Mouse (Mus musculus): ENCODE measurements around the gene Krtap5-2. TPM values are rescaled to one million over a fixed set of nuclear protein-coding genes. Genes with fewer than 3 reads are reported as not detected.
"Not testable (repeated sequence)": the region's sequence is repeated elsewhere in the genome, so short reads cannot be mapped to it uniquely, and the experiment has no call there.

Krtap5-2 gene
- polyA plus RNA-seq, 1 experiment from 2014 or later = not detected

DNA sequence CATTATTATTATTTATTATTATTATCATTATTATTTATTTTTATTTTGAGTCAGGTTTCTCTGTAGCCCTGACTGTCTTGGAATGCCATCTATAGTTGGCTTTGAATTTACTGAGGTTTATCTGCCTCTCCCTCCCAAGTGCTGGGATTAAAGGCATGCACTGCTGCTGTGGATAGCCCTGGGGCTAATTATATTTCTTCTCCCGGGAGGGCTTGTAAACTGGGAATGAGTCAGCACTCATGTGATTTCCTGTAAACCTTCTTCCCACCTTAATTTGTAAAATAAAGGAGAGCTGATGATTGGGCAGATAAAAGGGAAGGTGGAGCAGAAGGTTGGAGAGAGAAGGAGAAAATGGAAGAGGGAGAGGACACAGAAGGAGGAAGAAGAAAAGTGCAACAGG, 35.1 kb downstream of the Krtap5-2 start:
- DNase-seq (ENCODE audit: low spot score) = no peak

GRCm38 (mm10) chr7:142135934-142136333, 39.9 kb downstream of the Krtap5-2 start, which contains the start of gene Gm39115:
Gene Gm39115, minus strand, starts transcription at chr7:142136034.
- DNase-seq (ENCODE audit: low spot score) = not testable (repeated sequence)

DNA sequence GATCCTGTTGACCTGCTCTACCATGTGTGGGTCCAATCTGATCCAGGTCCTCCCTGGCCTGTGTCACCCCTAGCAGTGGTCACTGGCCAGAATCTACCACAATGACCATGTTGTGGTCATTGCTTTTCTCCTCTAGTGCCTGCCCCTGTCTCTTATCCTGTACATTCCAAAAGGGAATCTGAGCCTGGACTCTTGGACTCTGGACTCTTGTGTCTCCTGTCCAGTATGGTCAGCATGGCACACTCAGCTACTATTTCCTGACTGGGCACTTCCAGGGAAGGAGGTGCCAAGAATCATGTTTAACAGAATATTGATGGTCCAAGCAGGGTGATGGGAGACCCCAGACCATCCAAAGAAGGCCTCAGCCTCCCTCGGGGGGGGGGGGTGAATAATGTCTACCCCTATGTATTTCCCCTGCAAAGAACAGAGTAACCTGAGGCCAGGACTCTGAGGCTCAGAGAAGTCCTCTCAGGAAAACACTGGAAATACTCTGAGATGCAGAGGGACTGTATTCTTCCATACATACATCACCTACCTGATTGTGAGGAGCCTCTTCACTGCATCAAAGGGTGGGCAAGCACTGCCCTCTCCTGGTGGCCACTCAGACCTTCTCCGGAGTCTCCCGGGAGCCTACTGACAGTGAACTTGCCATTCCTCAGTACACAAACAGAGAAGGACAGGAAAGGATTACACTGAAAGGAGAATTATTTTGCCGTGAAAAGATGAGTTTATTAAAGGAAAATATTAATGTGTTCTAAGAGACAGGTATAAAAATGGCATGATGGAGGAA, 41.4 kb downstream of the Krtap5-2 start:
- no peak for DNase-seq (ENCODE audit: low spot score)

DNA sequence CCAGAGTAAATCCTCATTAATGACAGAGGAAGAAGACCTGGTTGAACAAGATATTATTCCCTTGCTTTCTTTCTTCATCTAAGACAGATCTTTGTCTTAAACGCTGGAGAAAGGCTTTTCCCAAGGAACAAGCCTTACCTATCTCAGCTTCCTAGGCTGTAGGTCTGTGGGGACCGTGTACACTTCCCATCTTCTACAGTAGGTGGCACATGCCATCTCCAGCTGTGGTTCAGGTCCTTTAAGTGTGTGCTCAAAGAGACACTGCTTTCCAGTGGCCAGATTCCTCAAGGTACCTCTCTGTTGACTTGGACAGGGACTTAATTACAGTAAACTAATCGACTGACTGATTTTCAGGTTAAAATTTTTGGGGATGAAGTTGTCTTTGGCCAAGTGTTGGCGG, 47.0 kb downstream of the Krtap5-2 start:
- DNase-seq (ENCODE audit: low spot score) = no peak

Other genes with a start within 250 kb of the Krtap5-2 start
- gene Brsk2, start 226.3 kb downstream of the Krtap5-2 start, polyA plus RNA-seq (2015; fragmentation: Nextera tagmentation; extraction: Ambion mirVana) = 0.32 and 0.57 TPM in 2 replicates
- gene Mob2, start 114.9 kb downstream of the Krtap5-2 start, polyA plus RNA-seq (2015; fragmentation: Nextera tagmentation; extraction: Ambion mirVana) = 92.2 and 93.5 TPM in 2 replicates
- 0.34 and 0.58 TPM in 2 replicates for gene Dusp8, start 80.2 kb downstream of the Krtap5-2 start, polyA plus RNA-seq (2015; fragmentation: Nextera tagmentation; extraction: Ambion mirVana)
- not detected in 2 replicates for gene Gm45618, start 55.3 kb downstream of the Krtap5-2 start, polyA plus RNA-seq (2015; fragmentation: Nextera tagmentation; extraction: Ambion mirVana)
- not detected in 2 replicates for gene Gm39115, start 40.0 kb downstream of the Krtap5-2 start, polyA plus RNA-seq (2015; fragmentation: Nextera tagmentation; extraction: Ambion mirVana)
- gene Gm45337, start 31.4 kb downstream of the Krtap5-2 start, polyA plus RNA-seq (2015; fragmentation: Nextera tagmentation; extraction: Ambion mirVana) = not detected in 2 replicates
- gene Gm29735, start 18.9 kb downstream of the Krtap5-2 start, polyA plus RNA-seq (2015; fragmentation: Nextera tagmentation; extraction: Ambion mirVana) = not detected in 2 replicates
- gene Gm4553, start 10.3 kb downstream of the Krtap5-2 start, polyA plus RNA-seq (2015; fragmentation: Nextera tagmentation; extraction: Ambion mirVana) = not detected in 2 replicates
- not detected in 2 replicates for gene Gm10153, start 14.4 kb upstream of the Krtap5-2 start, polyA plus RNA-seq (2015; fragmentation: Nextera tagmentation; extraction: Ambion mirVana)
- gene Krtap5-3, start 25.4 kb upstream of the Krtap5-2 start, polyA plus RNA-seq (2015; fragmentation: Nextera tagmentation; extraction: Ambion mirVana) = not detected in 2 replicates
- not detected in 2 replicates for gene Gm7579, start 35.9 kb upstream of the Krtap5-2 start, polyA plus RNA-seq (2015; fragmentation: Nextera tagmentation; extraction: Ambion mirVana)
- 0.16 TPM in 1 of 2 replicates, not detected in the other for gene Krtap5-5, start 54.0 kb upstream of the Krtap5-2 start, polyA plus RNA-seq (2015; fragmentation: Nextera tagmentation; extraction: Ambion mirVana)
- not detected in 2 replicates for gene Gm40460, start 65.1 kb upstream of the Krtap5-2 start, polyA plus RNA-seq (2015; fragmentation: Nextera tagmentation; extraction: Ambion mirVana)
- not detected in 2 replicates for gene Gm2431, start 82.3 kb upstream of the Krtap5-2 start, polyA plus RNA-seq (2015; fragmentation: Nextera tagmentation; extraction: Ambion mirVana)
- gene Gm4559, start 98.4 kb upstream of the Krtap5-2 start, polyA plus RNA-seq (2015; fragmentation: Nextera tagmentation; extraction: Ambion mirVana) = not detected in 2 replicates
- gene Krtap5-1, start 121.1 kb upstream of the Krtap5-2 start, polyA plus RNA-seq (2015; fragmentation: Nextera tagmentation; extraction: Ambion mirVana) = not detected in 2 replicates
- gene Krtap5-4, start 127.5 kb upstream of the Krtap5-2 start, polyA plus RNA-seq (2015; fragmentation: Nextera tagmentation; extraction: Ambion mirVana) = not detected in 2 replicates
- 8.5 and 10.6 TPM in 2 replicates for gene Ifitm10, start 197.7 kb upstream of the Krtap5-2 start, polyA plus RNA-seq (2015; fragmentation: Nextera tagmentation; extraction: Ambion mirVana)
- 5.1 TPM in 1 of 2 replicates, not detected in the other for gene Gm49369, start 206.7 kb upstream of the Krtap5-2 start, polyA plus RNA-seq (2015; fragmentation: Nextera tagmentation; extraction: Ambion mirVana)
- 395 and 403 TPM in 2 replicates for gene Ctsd, start 212.0 kb upstream of the Krtap5-2 start, polyA plus RNA-seq (2015; fragmentation: Nextera tagmentation; extraction: Ambion mirVana)

Data from thymus, postnatal 0 days (tissue).